Mouse (Mus musculus) MEL (cell line): ENCODE data around the gene Nelfb.

Experiments
- BHLHE40 ChIP-seq: IDR thresholded peaks from 2 replicates; pipeline ENCODE4 v1.6.1; 2012; ENCODE audit warnings: low read depth, mild to moderate bottlenecking, inconsistent platforms, low read length, improper control_type of control experiment, borderline replicate concordance
- CHD2 ChIP-seq: IDR thresholded peaks from 2 replicates; pipeline ENCODE4 v1.6.1; 2011; ENCODE audit warnings: low read length, improper control_type of control experiment
- CTCF ChIP-seq, 3 experiments: IDR thresholded peaks in 2 of 3; conservative IDR thresholded peaks in 1 of 3; 2 replicates each; pipeline ENCODE4 v1.5.1; 2011 to 2012; ENCODE audit warnings: low read length in 3 of 3, low read depth in 2 of 3, mild to moderate bottlenecking in 2 of 3, improper control_type of control experiment in 1 of 3, inconsistent platforms in 1 of 3, mixed read lengths in 1 of 3, moderate library complexity in 1 of 3; ENCODE audit not compliant: control insufficient read depth in 1 of 3, insufficient read depth in 1 of 3, poor library complexity in 1 of 3, severe bottlenecking in 1 of 3
- E2F4 ChIP-seq: IDR thresholded peaks from 2 replicates; pipeline ENCODE4 v1.6.1; 2011; ENCODE audit warnings: low read depth, low read length, improper control_type of control experiment, borderline replicate concordance
- EP300 ChIP-seq, 2 experiments: IDR thresholded peaks; 2 replicates each; pipeline ENCODE4 v1.6.1; 2011; ENCODE audit warnings: improper control_type of control experiment in 2 of 2, low read length in 2 of 2, low read depth in 1 of 2, mild to moderate bottlenecking in 1 of 2
- KAT2A ChIP-seq: conservative IDR thresholded peaks from 2 replicates; pipeline ENCODE4 v1.6.1; 2012; ENCODE audit warnings: low read depth, low read length, improper control_type of control experiment, inconsistent platforms
- MAFK ChIP-seq: IDR thresholded peaks from 2 replicates; pipeline ENCODE4 v1.6.1; 2011; ENCODE audit warnings: low read depth, mild to moderate bottlenecking, low read length, improper control_type of control experiment, borderline replicate concordance
- MEF2A ChIP-seq: IDR thresholded peaks from 2 replicates; pipeline ENCODE4 v1.6.1; 2014; ENCODE audit warnings: low read depth, mild to moderate bottlenecking, inconsistent platforms, low read length, improper control_type of control experiment; ENCODE audit not compliant: poor library complexity, insufficient replicate concordance, severe bottlenecking; ENCODE audit errors: extremely low read depth
- MXI1 ChIP-seq: IDR thresholded peaks from 2 replicates; pipeline ENCODE4 v1.6.1; 2011; ENCODE audit warnings: mild to moderate bottlenecking, low read depth, low read length, improper control_type of control experiment
- MYC ChIP-seq: IDR thresholded peaks from 2 replicates; pipeline ENCODE4 v1.6.1; 2011; ENCODE audit warnings: low read depth, mild to moderate bottlenecking, low read length, improper control_type of control experiment, moderate library complexity
- POLR2A ChIP-seq, 2 experiments: IDR thresholded peaks; 2 replicates each; pipeline ENCODE4 v1.6.1; 2011 to 2012; ENCODE audit warnings: low read length in 2 of 2, mild to moderate bottlenecking in 2 of 2, control low read depth in 1 of 2, improper control_type of control experiment in 1 of 2, low read depth in 1 of 2, moderate library complexity in 1 of 2; ENCODE audit not compliant: control insufficient read depth in 1 of 2, insufficient read depth in 1 of 2, poor library complexity in 1 of 2
- RCOR1 ChIP-seq: IDR thresholded peaks from 2 replicates; pipeline ENCODE4 v1.6.1; 2012; ENCODE audit warnings: low read depth, mild to moderate bottlenecking, inconsistent platforms, low read length, improper control_type of control experiment
- TBP ChIP-seq: IDR thresholded peaks from 2 replicates; pipeline ENCODE4 v1.8.0; 2011; ENCODE audit warnings: low read depth, low read length, improper control_type of control experiment
- ZNF384 ChIP-seq: IDR thresholded peaks from 2 replicates; pipeline ENCODE4 v1.6.1; 2012; ENCODE audit warnings: low read depth, mild to moderate bottlenecking, inconsistent platforms, low read length, improper control_type of control experiment

- TF ChIP-seq KAT2A: no peak
- TF ChIP-seq CTCF (IDR thresholded peaks at IDR 0.05 in 2 of 3, conservative IDR thresholded peaks at IDR 0.05 in 1 of 3; ENCODE audit: control insufficient read depth in 1 of 3, insufficient read depth in 1 of 3, low read depth in 2 of 3, low read length in 3 of 3, poor library complexity in 1 of 3, severe bottlenecking in 1 of 3): no peak
- no peak for TF ChIP-seq RCOR1
- no peak for TF ChIP-seq MAFK
- no peak for TF ChIP-seq TBP
- no peak for TF ChIP-seq BHLHE40
- no peak for TF ChIP-seq MXI1
- no peak for TF ChIP-seq EP300 (IDR thresholded peaks at IDR 0.05; ENCODE audit: low read depth in 1 of 2, low read length in 2 of 2)
- TF ChIP-seq POLR2A (IDR thresholded peaks at IDR 0.05; ENCODE audit: control insufficient read depth in 1 of 2, insufficient read depth in 1 of 2, low read depth in 1 of 2, low read length in 2 of 2, poor library complexity in 1 of 2): no peak
- no peak for TF ChIP-seq MYC
- TF ChIP-seq E2F4: no peak
- TF ChIP-seq MEF2A: no peak
- TF ChIP-seq CHD2: no peak
- no peak for TF ChIP-seq ZNF384
Measured at GRCm38 (mm10) chr2:25176573-25176972, 34.7 kb downstream of the Nelfb start.
